Mouse (Mus musculus): ENCODE results near the gene Lpgat1. TPM values are rescaled to one million over a fixed set of nuclear protein-coding genes. Genes with fewer than 3 reads are reported as not detected.

Lpgat1 gene
- polyA plus RNA-seq, 1 experiment from 2014 or later: 32.2 TPM

Other genes starting within 250 kb of the Lpgat1 start
- gene Dtl, start 142.3 kb upstream of the Lpgat1 start, polyA plus RNA-seq (2015; fragmentation: Nextera tagmentation; extraction: Ambion mirVana): 22.0 and 23.2 TPM in 2 replicates
- gene Ints7, start 142.2 kb upstream of the Lpgat1 start, polyA plus RNA-seq (2015; fragmentation: Nextera tagmentation; extraction: Ambion mirVana): 49.7 TPM in 2 replicates
- gene Nek2, start 103.6 kb downstream of the Lpgat1 start, polyA plus RNA-seq (2015; fragmentation: Nextera tagmentation; extraction: Ambion mirVana): 21.2 and 22.4 TPM in 2 replicates
- 3.4 and 3.7 TPM in 2 replicates for gene Slc30a1, start 188.9 kb downstream of the Lpgat1 start, polyA plus RNA-seq (2015; fragmentation: Nextera tagmentation; extraction: Ambion mirVana)